Mouse (Mus musculus): ENCODE data around the gene Cacna2d3. TPM values are rescaled to one million over a fixed set of nuclear protein-coding genes. Genes with fewer than 3 reads are reported as not detected.

The Cacna2d3 gene
- total and polyA plus RNA-seq, 3 experiments = not detected

- no peak for DNase-seq (ENCODE audit: low read depth, low spot score)
- no peak overlapping the region for H3K9ac ChIP-seq (ENCODE audit: control insufficient read depth, low read depth, low read length, poor library complexity, severe bottlenecking)
- no peaks in the 10 kb centered on the region for H3K36me3 ChIP-seq (ENCODE audit: control insufficient read depth in 1 of 2, insufficient read depth in 2 of 2, low read length in 2 of 2)
- no peak overlapping the region for H3K27ac ChIP-seq (ENCODE audit: control insufficient read depth, low read depth, low read length)
- H3K9me3 ChIP-seq (replicated peaks; ENCODE audit: insufficient read depth, low read length) = no peaks in the 10 kb centered on the region
- no peaks in the 10 kb centered on the region for H3K4me1 ChIP-seq (ENCODE audit: control insufficient read depth in 1 of 2, insufficient read depth in 2 of 2, low read length in 2 of 2)
- TF ChIP-seq NELFE (IDR thresholded peaks at IDR 0.05; ENCODE audit: low read depth, low read length) (no peak), NRF1 (IDR thresholded peaks at IDR 0.05; ENCODE audit: insufficient read depth, low read depth, low read length, poor library complexity, severe bottlenecking) (no peak), MAZ (IDR thresholded peaks at IDR 0.05; ENCODE audit: low read depth, low read length) (no peak), ZMIZ1 (IDR thresholded peaks at IDR 0.05; ENCODE audit: low read depth, low read length) (no peak), RAD21 (IDR thresholded peaks at IDR 0.05; ENCODE audit: low read depth, low read length) (no peak), TBP (IDR thresholded peaks at IDR 0.05; ENCODE audit: low read depth, low read length) (no peak), MAX (IDR thresholded peaks at IDR 0.05; ENCODE audit: low read length) (no peak), ZKSCAN1 (IDR thresholded peaks at IDR 0.05; ENCODE audit: low read depth, low read length) (no peak), E2F4 (IDR thresholded peaks at IDR 0.05; ENCODE audit: borderline replicate concordance, low read depth, low read length) (no peak), EP300 (IDR thresholded peaks at IDR 0.05; ENCODE audit: low read depth in 1 of 2, low read length in 2 of 2) (no peak), ZC3H11A (IDR thresholded peaks at IDR 0.05; ENCODE audit: low read depth, low read length) (no peak), KAT2A (conservative IDR thresholded peaks at IDR 0.05; ENCODE audit: low read depth, low read length) (no peak), GABPA (IDR thresholded peaks at IDR 0.05; ENCODE audit: low read depth, low read length) (no peak)
- no peak overlapping the region for H3K4me3 ChIP-seq (ENCODE audit: control insufficient read depth in 1 of 2, insufficient read depth in 1 of 2, low read depth in 2 of 2, low read length in 2 of 2)
- H3K27me3 ChIP-seq (ENCODE audit: control insufficient read depth in 1 of 2, insufficient read depth in 2 of 2, low read length in 2 of 2) = no peaks in the 10 kb centered on the region
- no peaks in the 10 kb centered on the region for H3K79me2 ChIP-seq (ENCODE audit: control insufficient read depth, insufficient read depth, low read length, poor library complexity)
Observed at GRCm38 (mm10) chr14:28954086-28954485, 767.6 kb downstream of the Cacna2d3 start.

- Histone ChIP-seq H3K4me3 (ENCODE audit: control insufficient read depth in 1 of 2, insufficient read depth in 1 of 2, low read depth in 2 of 2, low read length in 2 of 2) (no peak overlapping the region), H3K36me3 (ENCODE audit: control insufficient read depth in 1 of 2, insufficient read depth in 2 of 2, low read length in 2 of 2) (no peaks in the 10 kb centered on the region), H3K9ac (ENCODE audit: control insufficient read depth, low read depth, low read length, poor library complexity, severe bottlenecking) (no peak overlapping the region), H3K4me1 (ENCODE audit: control insufficient read depth in 1 of 2, insufficient read depth in 2 of 2, low read length in 2 of 2) (no peaks in the 10 kb centered on the region), H3K27ac (ENCODE audit: control insufficient read depth, low read depth, low read length) (no peak overlapping the region), H3K27me3 (ENCODE audit: control insufficient read depth in 1 of 2, insufficient read depth in 2 of 2, low read length in 2 of 2) (no peaks in the 10 kb centered on the region), H3K9me3 (replicated peaks; ENCODE audit: insufficient read depth, low read length) (no peaks in the 10 kb centered on the region), H3K79me2 (ENCODE audit: control insufficient read depth, insufficient read depth, low read length, poor library complexity) (no peaks in the 10 kb centered on the region)
- TF ChIP-seq SIN3A (IDR thresholded peaks at IDR 0.05; ENCODE audit: low read length) (no peak), MYB (IDR thresholded peaks at IDR 0.05; ENCODE audit: low read depth, low read length) (no peak), JUND (IDR thresholded peaks at IDR 0.05; ENCODE audit: low read depth, low read length) (no peak), POLR2AphosphoS5 (IDR thresholded peaks at IDR 0.05; ENCODE audit: borderline replicate concordance, low read depth, low read length) (no peak), UBTF (IDR thresholded peaks at IDR 0.05; ENCODE audit: borderline replicate concordance, insufficient read depth, low read depth, low read length) (no peak), MAZ (IDR thresholded peaks at IDR 0.05; ENCODE audit: low read depth, low read length) (no peak), CTCF (IDR thresholded peaks at IDR 0.05 in 2 of 3, conservative IDR thresholded peaks at IDR 0.05 in 1 of 3; ENCODE audit: control insufficient read depth in 1 of 3, insufficient read depth in 1 of 3, low read depth in 2 of 3, low read length in 3 of 3, poor library complexity in 1 of 3, severe bottlenecking in 1 of 3) (no peak)
- no peak for DNase-seq (ENCODE audit: low read depth, low spot score)
Observed at GRCm38 (mm10) chr14:28953409-28953808, 768.3 kb downstream of the Cacna2d3 start.

Data from MEL (cell line).